Mouse (Mus musculus) layer of hippocampus, adult 9-11 months (tissue): Measurements from ENCODE around the gene Pttg1.
A peak's percentile ranks its signal among the peaks of the same experiment; 100 is the strongest.

Source experiments
- DNase-seq: peaks from one replicate; pipeline ENCODE4 v3.0.0; 2022

Gene Pttg1

GRCm38 (mm10) chr11:43425824-43426413, at the start of gene Pttg1:
Pttg1 (minus strand) TSS chr11:43426251.
- peak; percentile 76 for DNase-seq

GRCm38 (mm10) chr11:43474225-43474774, 48.2 kb upstream of the Pttg1 start, which contains the start of gene C1qtnf2:
C1qtnf2 (plus strand) TSS chr11:43474276.
- DNase-seq, result no peak

GRCm38 (mm10) chr11:43473635-43474224, 47.7 kb upstream of the Pttg1 start:
- no peak for DNase-seq

GRCm38 (mm10) chr11:43473115-43473514, 47.1 kb upstream of the Pttg1 start:
- DNase-seq, result no peak

GRCm38 (mm10) chr11:43470881-43471820, 45.1 kb upstream of the Pttg1 start:
- DNase-seq, result no peak

GRCm38 (mm10) chr11:43470118-43470517, 44.1 kb upstream of the Pttg1 start:
- no peak for DNase-seq

- DNase-seq, result no peak
These were observed 37.2 kb upstream of the Pttg1 start for GRCm38 (mm10) chr11:43463204-43463603.

- no peak for DNase-seq
These were observed 26.2 kb upstream of the Pttg1 start for GRCm38 (mm10) chr11:43452266-43452665.

- no peak for DNase-seq
These were observed 25.3 kb upstream of the Pttg1 start for GRCm38 (mm10) chr11:43451322-43451721.

- no peak for DNase-seq
These were observed 23.9 kb upstream of the Pttg1 start for GRCm38 (mm10) chr11:43449916-43450315.

GRCm38 (mm10) chr11:43443183-43443582, 17.1 kb upstream of the Pttg1 start:
- DNase-seq, result no peak

- DNase-seq, result no peak
These were observed 15.1 kb upstream of the Pttg1 start for GRCm38 (mm10) chr11:43441121-43441520.

GRCm38 (mm10) chr11:43434024-43434407, 8.0 kb upstream of the Pttg1 start:
- no peak for DNase-seq

- DNase-seq, result peak; percentile 76
These were observed 7.4 kb upstream of the Pttg1 start, which contains the start of gene Slu7 for GRCm38 (mm10) chr11:43433254-43434023. Slu7 (plus strand) TSS chr11:43433744.

GRCm38 (mm10) chr11:43426414-43426884, 398 bp upstream of the Pttg1 start:
- DNase-seq, result no peak

GRCm38 (mm10) chr11:43425166-43425709, 813 bp downstream of the Pttg1 start:
- no peak for DNase-seq

GRCm38 (mm10) chr11:43424386-43424785, 1.7 kb downstream of the Pttg1 start:
- DNase-seq, result no peak

- DNase-seq, result no peak
These were observed 8.8 kb downstream of the Pttg1 start for GRCm38 (mm10) chr11:43417201-43417600.

- peak; percentile 62 for DNase-seq
These were observed 13.1 kb downstream of the Pttg1 start for GRCm38 (mm10) chr11:43412771-43413451.

GRCm38 (mm10) chr11:43411413-43411812, 14.6 kb downstream of the Pttg1 start:
- DNase-seq, result peak; percentile 61

GRCm38 (mm10) chr11:43410291-43410690, 15.8 kb downstream of the Pttg1 start:
- DNase-seq, result no peak
